Mouse (Mus musculus) G1E (cell line): ENCODE data around the gene Slc16a12.

Experiments
- CTCF ChIP-seq: IDR thresholded peaks from 2 replicates; pipeline ENCODE4 v1.5.1; 2012; ENCODE audit warnings: low read depth, low read length, inconsistent platforms, mixed read lengths
- GATA2 ChIP-seq: IDR thresholded peaks from 2 replicates; pipeline ENCODE4 v1.6.1; 2012; ENCODE audit warnings: low read depth, low read length, inconsistent platforms, borderline replicate concordance
- POLR2AphosphoS5 ChIP-seq: IDR thresholded peaks from 2 replicates; pipeline ENCODE4 v1.6.1; 2012; ENCODE audit warnings: low read depth, low read length, inconsistent platforms; ENCODE audit not compliant: insufficient replicate concordance
- TAL1 ChIP-seq: conservative IDR thresholded peaks from 2 replicates; pipeline ENCODE4 v1.6.1; 2012; ENCODE audit warnings: low read depth, low read length, inconsistent platforms, mixed read lengths

DNA sequence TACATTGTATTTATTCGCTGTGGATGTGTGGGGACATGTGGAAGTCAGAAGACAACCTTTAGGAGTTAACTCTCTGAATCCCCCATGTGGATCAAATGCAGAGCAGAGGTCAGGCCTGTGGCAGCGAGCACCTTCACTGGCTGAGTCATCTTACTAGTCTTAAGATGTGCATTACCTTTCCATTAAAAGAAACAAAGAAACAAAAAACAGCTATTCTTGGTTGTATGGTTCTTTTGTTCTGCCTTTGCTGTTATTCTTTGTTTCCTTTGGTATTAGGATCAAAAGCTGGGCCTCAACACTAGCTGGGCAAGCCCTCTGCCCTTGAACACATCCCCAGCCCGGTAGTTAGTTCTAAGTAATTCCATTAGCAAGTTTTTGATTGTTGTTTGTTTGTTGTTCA, 9.2 kb downstream of the Slc16a12 start:
- no peak for TF ChIP-seq CTCF
- TF ChIP-seq GATA2: no peak
- no peak for TF ChIP-seq TAL1
- no peak for TF ChIP-seq POLR2AphosphoS5
